Mouse (Mus musculus): Measurements from ENCODE around the gene Reg1. TPM values are rescaled to one million over a fixed set of nuclear protein-coding genes. Genes with fewer than 3 reads are reported as not detected.
"Not testable (repeated sequence)": the region's sequence is repeated elsewhere in the genome, so short reads cannot be mapped to it uniquely, and the experiment has no call there.

Gene Reg1
- not detected in 2 replicates for total RNA-seq (2014; rRNA removed)
- not detected in 2 replicates for polyA plus RNA-seq (2015; fragmentation: Nextera tagmentation; extraction: Ambion mirVana)

DNA sequence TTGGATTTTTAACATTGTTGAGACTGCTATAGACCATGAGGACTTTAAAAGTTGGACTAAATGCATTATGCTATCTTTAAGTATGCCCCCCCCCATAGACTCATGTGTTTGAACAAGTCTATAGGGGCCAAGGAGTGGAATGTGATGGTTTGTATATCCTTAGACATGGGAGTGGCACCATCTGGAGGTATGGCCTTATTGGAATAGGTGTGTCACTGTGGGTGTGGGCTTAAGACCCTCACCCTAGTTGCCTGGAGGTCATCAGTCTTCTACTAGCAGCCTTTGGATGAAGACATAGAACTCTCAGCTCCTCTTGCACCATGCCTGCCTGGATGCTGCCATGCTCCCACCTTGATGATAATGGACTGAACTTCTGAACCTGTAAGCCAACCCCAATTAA is at the start of gene Reg1:
Gene Reg1, plus strand, starts transcription at position 301 of the 400 bp plus-strand sequence.
- not testable (repeated sequence) for H3K9ac ChIP-seq (replicated peaks; ENCODE audit: low read length, poor library complexity, severe bottlenecking); H3K27me3 ChIP-seq (ENCODE audit: insufficient read depth, low read length); H3K4me2 ChIP-seq (ENCODE audit: low read depth, low read length, poor library complexity, severe bottlenecking); DNase-seq (ENCODE audit: low spot score); H3K27ac ChIP-seq (ENCODE audit: low read depth, low read length); H3K9me3 ChIP-seq (ENCODE audit: low read length); H3K36me3 ChIP-seq (ENCODE audit: insufficient read depth, low read length); H3K4me3 ChIP-seq (ENCODE audit: low read depth, low read length); H3K4me1 ChIP-seq (ENCODE audit: insufficient read depth, low read length); ATAC-seq (ENCODE audit: low FRiP score)

DNA sequence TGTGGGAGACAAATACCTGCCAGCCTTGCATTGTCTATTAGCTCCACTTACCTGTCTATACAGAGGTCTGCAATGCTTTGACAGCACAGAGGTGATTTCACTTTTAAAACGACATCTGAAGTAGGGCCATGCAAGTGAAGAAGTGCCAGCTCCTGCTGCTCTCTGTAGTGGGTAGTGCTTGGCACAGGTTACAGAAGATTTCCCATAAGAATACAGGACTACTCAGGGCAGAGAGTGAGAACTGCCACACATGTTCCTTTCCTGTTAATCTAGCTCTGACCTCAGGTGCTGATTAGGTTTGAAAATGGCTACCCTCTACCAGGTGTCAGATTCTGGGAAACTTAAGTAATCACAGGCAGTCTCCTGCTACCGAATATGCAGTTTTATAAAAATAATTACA is 43.7 kb upstream of the Reg1 start, which contains the start of gene Reg3d:
Gene Reg3d, minus strand, starts transcription at position 101 of the 400 bp plus-strand sequence.
- Histone ChIP-seq H3K36me3 (ENCODE audit: insufficient read depth, low read length) (no peaks in the 10 kb centered on the region), H3K9me3 (ENCODE audit: low read length) (no peaks in the 10 kb centered on the region), H3K27me3 (ENCODE audit: insufficient read depth, low read length) (no peaks in the 10 kb centered on the region), H3K4me1 (ENCODE audit: insufficient read depth, low read length) (no peaks in the 10 kb centered on the region), H3K4me3 (ENCODE audit: low read depth, low read length) (no peak within 1 kb of the TSS), H3K27ac (ENCODE audit: low read depth, low read length) (no peak within 1 kb of the TSS), H3K4me2 (ENCODE audit: low read depth, low read length, poor library complexity, severe bottlenecking) (no peak within 1 kb of the TSS), H3K9ac (replicated peaks; ENCODE audit: low read length, poor library complexity, severe bottlenecking) (no peak within 1 kb of the TSS)
- no peak for ATAC-seq (ENCODE audit: low FRiP score)
- TF ChIP-seq CTCF (IDR thresholded peaks at IDR 0.05), result no peak
- WGBS, result 85% methylated on average over 2 of the region's 2 CpGs
- no peak for DNase-seq (ENCODE audit: low spot score)

DNA sequence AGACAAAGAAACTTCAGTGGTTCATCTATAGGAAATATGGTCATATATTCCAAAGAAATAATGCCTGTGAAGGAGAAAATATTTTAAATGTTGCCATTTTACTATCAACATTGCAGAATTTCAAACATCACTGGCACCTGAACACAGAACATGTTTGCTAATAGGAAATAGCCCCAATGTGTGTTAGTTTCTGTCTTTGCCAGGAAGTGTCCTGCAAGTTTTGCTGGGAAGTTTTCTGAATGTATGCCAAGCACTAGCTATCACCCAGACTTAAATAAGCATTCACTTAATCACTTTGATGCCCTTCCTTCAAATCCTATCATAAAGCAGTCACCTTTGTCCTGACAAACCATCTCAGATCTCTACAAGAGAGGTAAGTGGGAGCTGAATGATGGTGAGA is 42.1 kb upstream of the Reg1 start, which contains the start of gene Reg3a:
Gene Reg3a, plus strand, starts transcription at position 301 of the 400 bp plus-strand sequence.
- DNase-seq (ENCODE audit: low spot score), result no peak
- Histone ChIP-seq H3K4me3 (ENCODE audit: low read depth, low read length) (no peak within 1 kb of the TSS), H3K4me2 (ENCODE audit: low read depth, low read length, poor library complexity, severe bottlenecking) (no peak within 1 kb of the TSS), H3K27ac (ENCODE audit: low read depth, low read length) (no peak within 1 kb of the TSS), H3K9ac (replicated peaks; ENCODE audit: low read length, poor library complexity, severe bottlenecking) (no peak within 1 kb of the TSS), H3K36me3 (ENCODE audit: insufficient read depth, low read length) (no peaks in the 10 kb centered on the region), H3K4me1 (ENCODE audit: insufficient read depth, low read length) (no peaks in the 10 kb centered on the region), H3K27me3 (ENCODE audit: insufficient read depth, low read length) (no peaks in the 10 kb centered on the region), H3K9me3 (ENCODE audit: low read length) (no peaks in the 10 kb centered on the region)
- no peak for TF ChIP-seq CTCF (IDR thresholded peaks at IDR 0.05)
- ATAC-seq (ENCODE audit: low FRiP score), result no peak

DNA sequence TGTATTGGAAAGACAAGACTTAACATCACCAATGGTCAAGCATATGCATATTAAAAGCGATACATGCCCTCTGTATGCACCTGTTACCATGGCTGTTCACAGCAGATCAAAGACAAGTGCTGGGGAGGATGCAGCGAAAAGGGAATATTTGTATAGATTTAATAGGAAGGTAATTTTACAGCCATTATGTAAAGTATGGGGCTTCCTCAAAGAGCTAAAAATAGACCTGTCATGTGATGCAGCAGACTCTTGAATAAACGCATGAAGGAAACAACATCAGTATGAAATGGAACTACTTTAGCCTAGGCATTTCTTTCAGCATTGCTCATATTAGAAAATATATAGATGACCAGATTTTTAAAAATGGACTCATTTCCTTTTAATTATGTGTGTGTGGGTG is 36.9 kb upstream of the Reg1 start:
- no peak for DNase-seq (ENCODE audit: low spot score)

DNA sequence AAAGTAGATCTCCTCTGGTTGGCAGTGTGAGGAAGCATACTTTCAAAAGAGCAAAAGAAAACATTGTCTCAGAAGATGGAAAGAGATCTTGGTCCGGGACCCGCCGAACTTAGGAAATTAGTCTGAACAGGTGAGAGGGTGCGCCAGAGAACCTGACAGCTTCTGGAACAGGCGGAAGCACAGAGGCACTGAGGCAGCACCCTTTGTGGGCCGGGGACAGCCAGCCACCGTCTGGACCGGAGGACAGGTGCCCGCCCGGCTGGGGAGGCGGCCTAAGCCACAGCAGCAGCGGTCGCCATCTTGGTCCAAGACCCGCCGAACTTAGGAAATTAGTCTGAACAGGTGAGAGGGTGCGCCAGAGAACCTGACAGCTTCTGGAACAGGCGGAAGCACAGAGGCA is 27.2 kb upstream of the Reg1 start, which contains the start of gene Reg2:
Gene Reg2, plus strand, starts transcription at position 301 of the 400 bp plus-strand sequence.
- H3K4me1 ChIP-seq (ENCODE audit: insufficient read depth, low read length); H3K4me2 ChIP-seq (ENCODE audit: low read depth, low read length, poor library complexity, severe bottlenecking); H3K9ac ChIP-seq (replicated peaks; ENCODE audit: low read length, poor library complexity, severe bottlenecking); H3K27me3 ChIP-seq (ENCODE audit: insufficient read depth, low read length); DNase-seq (ENCODE audit: low spot score); ATAC-seq (ENCODE audit: low FRiP score); H3K36me3 ChIP-seq (ENCODE audit: insufficient read depth, low read length); H3K9me3 ChIP-seq (ENCODE audit: low read length); H3K4me3 ChIP-seq (ENCODE audit: low read depth, low read length); H3K27ac ChIP-seq (ENCODE audit: low read depth, low read length): not testable (repeated sequence)
- 96% methylated on average over 4 of the region's 17 CpGs for WGBS

More for the DNA sequence above, 36.9 kb upstream of the Reg1 start:
- H3K27ac ChIP-seq (ENCODE audit: low read depth, low read length), result no peak overlapping the region
- no peaks in the 10 kb centered on the region for H3K36me3 ChIP-seq (ENCODE audit: insufficient read depth, low read length)
- H3K27me3 ChIP-seq (ENCODE audit: insufficient read depth, low read length), result no peaks in the 10 kb centered on the region
- no peaks in the 10 kb centered on the region for H3K9me3 ChIP-seq (ENCODE audit: low read length)
- no peaks in the 10 kb centered on the region for H3K4me1 ChIP-seq (ENCODE audit: insufficient read depth, low read length)
- ATAC-seq (ENCODE audit: low FRiP score), result no peak
- no peak overlapping the region for H3K9ac ChIP-seq (replicated peaks; ENCODE audit: low read length, poor library complexity, severe bottlenecking)
- 69% methylated on average over 3 of the region's 3 CpGs for WGBS
- H3K4me3 ChIP-seq (ENCODE audit: low read depth, low read length), result no peak overlapping the region
- TF ChIP-seq CTCF (IDR thresholded peaks at IDR 0.05), result no peak
- H3K4me2 ChIP-seq (ENCODE audit: low read depth, low read length, poor library complexity, severe bottlenecking), result no peak overlapping the region

DNA sequence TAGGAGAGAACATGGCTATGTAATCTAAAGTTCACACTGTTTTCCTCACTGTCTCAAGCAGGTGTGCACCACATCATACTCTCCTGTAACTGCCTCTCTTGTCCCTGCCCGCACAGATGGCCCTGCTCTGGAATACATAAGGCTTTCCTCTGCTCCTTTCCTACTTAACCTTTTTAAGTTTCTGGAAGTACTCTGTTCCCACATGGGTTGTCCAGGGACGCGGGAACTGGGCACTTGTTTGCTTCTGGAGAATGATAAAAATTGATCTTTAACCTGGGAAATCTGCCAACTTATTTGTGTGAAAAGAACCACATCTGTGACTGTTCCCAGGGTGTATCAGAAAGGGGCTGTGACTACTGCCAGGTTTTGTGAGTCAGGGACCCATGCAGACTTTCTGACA is 3.0 kb downstream of the Reg1 start:
- Histone ChIP-seq H3K4me1 (ENCODE audit: insufficient read depth, low read length) (no peaks in the 10 kb centered on the region), H3K4me2 (ENCODE audit: low read depth, low read length, poor library complexity, severe bottlenecking) (no peak overlapping the region), H3K27ac (ENCODE audit: low read depth, low read length) (no peak overlapping the region), H3K9me3 (ENCODE audit: low read length) (no peaks in the 10 kb centered on the region), H3K4me3 (ENCODE audit: low read depth, low read length) (no peak overlapping the region), H3K27me3 (ENCODE audit: insufficient read depth, low read length) (no peaks in the 10 kb centered on the region), H3K9ac (replicated peaks; ENCODE audit: low read length, poor library complexity, severe bottlenecking) (no peak overlapping the region), H3K36me3 (ENCODE audit: insufficient read depth, low read length) (no peaks in the 10 kb centered on the region)
- WGBS, result 85% methylated on average over 3 of the region's 3 CpGs
- TF ChIP-seq CTCF (IDR thresholded peaks at IDR 0.05), result no peak
- ATAC-seq (ENCODE audit: low FRiP score), result no peak
- no peak for DNase-seq (ENCODE audit: low spot score)
